Mouse (Mus musculus) hindbrain, embryonic 16.5 days (tissue): Measurements from ENCODE around the gene Arl4c. TPM values are rescaled to one million over a fixed set of nuclear protein-coding genes. Genes with fewer than 3 reads are reported as not detected.

Experiments
- ATAC-seq: fragments of 200-750 bp; cut with Nextera tagmentation; 2 replicates; pipeline ENCODE4 v1.8.0; 2017; ENCODE audit warnings: moderate TSS enrichment, moderate library complexity
- H3K27ac ChIP-seq: fragments of 300-500 bp; sonication (generic); 2 replicates; pipeline ENCODE4 v1.5.1; 2014; ENCODE audit warnings: low read depth, mild to moderate bottlenecking, control low read depth, low read length, moderate library complexity
- H3K27me3 ChIP-seq: fragments of 300-500 bp; sonication (generic); replicated peaks from 2 replicates; pipeline ENCODE4 v1.6.1; 2014; ENCODE audit warnings: low read length; ENCODE audit not compliant: control insufficient read depth, insufficient read depth
- H3K36me3 ChIP-seq: fragments of 300-500 bp; sonication (generic); 2 replicates; pipeline ENCODE4 v1.6.1; 2014; ENCODE audit warnings: mild to moderate bottlenecking, low read length, moderate library complexity, mixed read lengths; ENCODE audit not compliant: control insufficient read depth, insufficient read depth
- H3K4me1 ChIP-seq: fragments of 300-500 bp; sonication (generic); 2 replicates; pipeline ENCODE4 v1.6.1; 2014; ENCODE audit warnings: low read depth, low read length; ENCODE audit not compliant: control insufficient read depth, insufficient read depth
- H3K4me2 ChIP-seq: fragments of 300-500 bp; sonication (generic); 2 replicates; pipeline ENCODE4 v1.6.1; 2014; ENCODE audit warnings: mild to moderate bottlenecking, low read length, control low read depth, moderate library complexity
- H3K4me3 ChIP-seq: fragments of 300-500 bp; sonication (generic); 2 replicates; pipeline ENCODE4 v1.5.1; 2014; ENCODE audit warnings: mild to moderate bottlenecking, low read length, control low read depth, moderate library complexity
- H3K9ac ChIP-seq: fragments of 300-500 bp; sonication (generic); 2 replicates; pipeline ENCODE4 v1.6.1; 2014; ENCODE audit warnings: low read depth, mild to moderate bottlenecking, control low read depth, low read length, moderate library complexity
- H3K9me3 ChIP-seq: fragments of 300-500 bp; sonication (generic); 2 replicates; pipeline ENCODE4 v1.6.1; 2014; ENCODE audit warnings: mild to moderate bottlenecking, low read length, moderate library complexity; ENCODE audit not compliant: control insufficient read depth
- WGBS: fragments of 180-500 bp; shearing (Covaris S2); extraction: QIAGEN DNeasy Blood & Tissue Kit; methylation state at CpG from one replicate; pipeline ENCODE4 v1.1.7; 2014; 5-methylcytosine and 5-hydroxymethylcytosine counted together
- polyA plus RNA-seq: library from polyadenylated mRNA; unstranded; fragments of >200 nt; fragmentation: Nextera tagmentation; extraction: Ambion mirVana; gene quantifications from 2 replicates; pipeline ENCODE4 v1.2.1, GENCODE M21; 2015

Arl4c gene
- polyA plus RNA-seq, 1 experiment from 2014 or later: 37.7 TPM

DNA sequence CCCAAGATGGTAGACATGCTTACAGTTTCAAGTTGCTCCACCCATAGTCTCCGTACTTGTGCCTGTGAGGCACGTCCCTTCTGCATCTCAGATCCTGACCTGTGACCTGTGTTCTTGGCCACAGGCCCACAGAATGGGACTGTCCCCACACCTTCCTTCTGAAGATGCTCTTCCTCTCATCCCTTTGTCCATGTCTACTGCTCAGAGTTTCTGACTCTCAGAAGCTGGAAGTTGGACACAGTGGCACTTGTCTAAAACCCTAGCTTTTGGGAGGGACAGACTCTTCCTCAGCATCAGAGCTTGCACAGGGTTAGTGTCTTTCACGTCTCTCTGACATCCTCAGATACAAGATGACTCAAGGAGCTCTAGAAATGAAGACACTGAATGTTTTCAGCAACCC is 6.2 kb upstream of the Arl4c start:
- 67% methylated on average over 3 of the region's 3 CpGs for WGBS
- Histone ChIP-seq H3K4me1 (peaks cover 11% of the 10 kb centered on the region), H3K9ac (no peak overlapping the region), H3K27ac (no peak overlapping the region), H3K9me3 (no peaks in the 10 kb centered on the region), H3K4me3 (no peak overlapping the region), H3K36me3 (no peaks in the 10 kb centered on the region), H3K4me2 (no peak overlapping the region), H3K27me3 (no peaks in the 10 kb centered on the region)
- ATAC-seq: no peak

DNA sequence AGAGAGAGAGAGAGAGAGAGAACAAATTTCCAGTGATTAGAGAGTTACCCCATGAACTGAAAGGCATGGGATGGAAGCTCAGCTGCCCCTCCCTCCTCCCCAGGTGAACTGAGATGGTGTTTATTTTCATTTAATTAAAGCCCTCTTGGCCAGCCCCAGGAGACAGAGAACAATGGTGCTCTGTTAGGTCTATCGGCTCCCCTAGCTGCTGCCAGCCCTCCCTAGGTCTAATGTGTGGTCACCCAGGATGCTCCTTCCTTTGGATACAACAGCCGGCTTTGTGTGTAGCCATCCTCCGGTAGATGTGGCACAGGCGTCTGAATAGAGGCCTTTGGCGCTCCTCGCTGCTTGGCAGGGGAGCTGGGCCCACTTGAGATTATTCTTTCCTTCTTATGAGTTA is 5.5 kb upstream of the Arl4c start:
- Histone ChIP-seq H3K4me1 (peaks cover 13% of the 10 kb centered on the region), H3K9ac (no peak overlapping the region), H3K27ac (no peak overlapping the region), H3K4me3 (no peak overlapping the region), H3K27me3 (no peaks in the 10 kb centered on the region), H3K4me2 (no peak overlapping the region), H3K36me3 (no peaks in the 10 kb centered on the region), H3K9me3 (no peaks in the 10 kb centered on the region)
- ATAC-seq: no peak
- WGBS: 29% methylated on average over 6 of the region's 6 CpGs

DNA sequence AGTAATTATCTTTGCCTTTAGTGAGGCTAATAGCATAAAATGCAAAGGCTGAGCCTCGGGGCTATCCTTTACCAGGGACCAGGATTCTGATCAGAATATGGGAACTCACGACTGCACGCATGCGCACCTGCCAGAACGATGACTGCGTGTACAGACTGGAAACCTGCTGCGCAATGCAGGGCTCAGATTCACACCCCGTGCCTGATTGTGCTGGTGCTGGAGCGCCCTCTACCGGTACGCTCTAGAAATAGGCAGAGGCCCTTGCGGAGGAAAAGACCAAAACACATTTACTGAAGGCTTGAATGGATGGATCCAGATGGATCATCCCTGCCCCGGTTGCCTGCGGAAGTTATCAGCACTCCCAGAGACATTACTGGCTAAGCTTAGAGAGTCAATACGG is 3.8 kb upstream of the Arl4c start:
- ATAC-seq: peak; percentile 71
- Histone ChIP-seq H3K27me3 (no peaks in the 10 kb centered on the region), H3K4me1 (peaks cover 16% of the 10 kb centered on the region), H3K36me3 (no peaks in the 10 kb centered on the region), H3K9me3 (no peaks in the 10 kb centered on the region), H3K4me3 (no peak overlapping the region), H3K27ac (no peak overlapping the region), H3K4me2 (peak overlapping the region; percentile 9; the same call in 1 of the 2 replicates), H3K9ac (no peak overlapping the region)
- under 1% methylated on average over 15 of the region's 15 CpGs for WGBS

DNA sequence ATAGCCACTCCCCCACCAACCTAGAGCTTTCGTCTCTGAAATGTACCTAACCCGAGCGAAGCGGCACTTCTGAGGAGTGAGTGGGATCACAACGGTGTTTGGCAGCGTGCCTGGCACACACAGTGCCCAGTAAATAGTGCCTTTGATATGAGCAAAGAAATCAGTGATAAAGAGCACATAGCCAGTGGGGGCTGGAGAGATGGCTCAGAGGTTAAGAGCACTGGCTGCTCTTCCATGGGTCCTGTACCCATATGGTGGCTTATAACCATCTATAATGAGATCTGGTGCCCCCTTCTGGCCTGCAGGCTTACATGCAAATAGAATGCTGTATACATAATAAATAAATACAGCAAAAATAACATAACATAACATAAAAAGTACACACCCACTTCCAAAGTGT is 3.0 kb upstream of the Arl4c start:
- H3K9me3 ChIP-seq: no peaks in the 10 kb centered on the region
- no peak overlapping the region for H3K27ac ChIP-seq
- no peak overlapping the region for H3K4me3 ChIP-seq
- no peaks in the 10 kb centered on the region for H3K36me3 ChIP-seq
- no peak overlapping the region for H3K4me2 ChIP-seq
- no peaks in the 10 kb centered on the region for H3K27me3 ChIP-seq
- no peak overlapping the region for H3K9ac ChIP-seq
- no peak for ATAC-seq
- 63% methylated on average over 6 of the region's 6 CpGs for WGBS
- peaks cover 16% of the 10 kb centered on the region for H3K4me1 ChIP-seq

DNA sequence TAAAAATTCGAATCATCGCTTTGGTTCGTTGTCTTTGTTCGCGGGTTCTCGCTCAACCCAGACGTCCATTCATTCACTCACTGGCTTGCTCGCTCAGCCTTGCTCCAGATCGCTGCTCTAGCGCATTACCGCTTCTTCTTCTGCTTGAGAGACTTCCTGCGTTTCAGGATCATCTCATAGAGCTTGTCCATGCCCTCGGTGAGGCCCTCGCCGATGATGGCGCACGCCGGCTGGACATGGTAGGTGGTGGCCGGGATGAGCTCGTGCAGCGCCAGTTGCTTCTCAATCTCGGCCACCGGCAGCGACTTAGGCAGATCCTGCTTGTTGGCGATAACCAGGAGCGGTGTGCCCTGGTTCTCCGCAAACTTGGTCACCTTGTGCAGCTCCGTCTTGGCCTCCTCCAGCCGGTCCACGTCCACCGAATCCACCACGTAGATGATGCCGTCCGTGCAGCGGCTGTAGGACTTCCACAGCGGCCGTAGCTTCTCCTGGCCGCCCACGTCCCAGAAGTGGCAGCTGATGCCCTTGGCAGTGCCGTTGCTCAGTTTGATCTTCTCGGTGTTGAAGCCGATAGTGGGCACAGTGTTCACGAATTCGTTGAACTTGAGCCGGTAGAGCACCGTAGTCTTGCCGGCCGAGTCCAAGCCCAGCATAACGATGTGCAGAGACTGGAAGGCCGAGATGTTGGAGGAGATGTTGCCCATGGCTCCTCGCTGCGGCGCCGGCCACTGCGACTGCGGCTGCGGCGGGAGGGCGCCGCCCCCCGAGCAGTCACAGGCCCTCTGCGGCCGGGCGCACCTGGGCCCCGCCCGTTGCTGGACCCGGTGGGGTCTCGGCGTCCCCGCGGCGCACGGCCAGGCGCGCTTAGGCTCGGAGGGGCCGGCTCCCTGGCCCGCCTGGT is 810 bp downstream of the Arl4c start:
- WGBS: under 1% methylated on average over 78 of the region's 78 CpGs
- H3K9me3 ChIP-seq: no peaks in the 10 kb centered on the region
- H3K9ac ChIP-seq: peak overlapping the region; percentile 98
- H3K27me3 ChIP-seq: no peaks in the 10 kb centered on the region
- H3K36me3 ChIP-seq: peaks cover 2% of the 10 kb centered on the region; the same call in 1 of the 2 replicates
- peak overlapping the region; percentile 94 for H3K4me3 ChIP-seq
- peak; percentile 53; the same call in 1 of the 2 replicates for ATAC-seq
- H3K27ac ChIP-seq: peak overlapping the region; percentile 97
- peaks cover 22% of the 10 kb centered on the region for H3K4me1 ChIP-seq
- H3K4me2 ChIP-seq: peak overlapping the region; percentile 89

DNA sequence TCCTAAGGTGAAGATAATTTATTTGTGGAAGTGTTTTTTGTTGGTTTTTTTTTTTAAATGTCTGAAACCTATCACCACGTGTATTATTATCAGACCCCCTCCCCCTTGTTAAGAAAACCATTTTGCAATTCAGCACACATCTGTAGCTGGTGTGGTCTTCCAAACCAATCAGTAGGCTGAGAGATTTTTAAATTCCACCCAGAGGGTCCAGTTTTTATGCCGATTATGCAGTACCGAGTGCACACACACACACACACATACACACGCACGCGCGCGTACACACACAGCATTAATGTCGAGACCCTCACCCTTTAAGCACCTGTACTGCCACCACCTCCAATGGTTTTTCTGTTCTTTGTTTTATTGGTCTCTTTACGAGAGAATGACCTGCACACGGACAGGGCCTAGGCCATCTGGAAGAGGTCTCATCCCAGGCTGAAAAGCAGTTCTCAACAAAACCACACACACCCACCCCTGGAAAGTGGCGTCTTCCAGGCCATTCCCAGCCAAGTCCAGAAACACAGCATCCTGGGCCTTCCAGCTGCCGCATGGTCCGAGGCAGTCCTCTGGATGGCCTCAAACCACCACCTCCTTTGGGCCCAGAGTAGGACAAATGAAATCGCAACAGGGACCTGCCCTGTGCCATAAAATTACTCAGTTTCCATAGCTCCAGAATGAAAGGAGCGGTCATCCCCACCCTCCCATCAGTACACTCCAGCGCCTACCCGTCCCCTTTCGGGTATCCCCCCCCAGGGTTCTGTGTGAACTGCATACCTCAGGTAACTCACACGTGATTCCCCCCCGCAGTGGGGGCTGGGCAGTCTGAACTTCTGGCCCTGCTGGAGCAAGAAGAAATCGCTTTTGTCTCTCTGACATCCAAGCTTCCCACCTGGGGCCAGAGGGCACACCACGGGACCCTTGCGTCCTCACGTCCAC is 1.9 kb downstream of the Arl4c start:
- peak overlapping the region; percentile 97 for H3K27ac ChIP-seq
- no peaks in the 10 kb centered on the region for H3K9me3 ChIP-seq
- ATAC-seq: peak; percentile 25
- H3K36me3 ChIP-seq: peaks cover 2% of the 10 kb centered on the region; the same call in 1 of the 2 replicates
- peak overlapping the region; percentile 89 for H3K4me2 ChIP-seq
- H3K9ac ChIP-seq: peak overlapping the region; percentile 98
- peak overlapping the region; percentile 94 for H3K4me3 ChIP-seq
- WGBS: 5% methylated on average over 25 of the region's 25 CpGs
- H3K27me3 ChIP-seq: no peaks in the 10 kb centered on the region
- H3K4me1 ChIP-seq: peaks cover 19% of the 10 kb centered on the region

DNA sequence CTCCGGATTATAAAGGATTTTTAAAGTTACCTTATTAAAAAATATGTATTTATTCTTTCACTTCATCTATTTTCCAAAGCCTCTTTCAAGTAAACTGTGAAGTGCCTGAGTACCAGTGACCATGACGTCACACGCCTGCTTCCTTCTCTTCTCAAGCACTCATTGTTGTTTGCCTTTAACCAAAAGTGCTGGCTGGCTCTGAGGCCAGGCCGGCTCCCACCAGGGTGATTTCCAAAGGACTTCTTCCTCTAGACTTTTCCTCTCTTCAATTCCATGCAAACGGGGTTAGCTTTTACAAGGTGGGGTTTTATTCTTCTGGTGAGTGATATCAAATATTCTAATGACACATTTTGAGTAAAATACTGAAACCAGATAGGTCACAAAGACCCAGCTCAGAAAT is 2.6 kb downstream of the Arl4c start:
- peak overlapping the region; percentile 98 for H3K9ac ChIP-seq
- H3K4me3 ChIP-seq: peak overlapping the region; percentile 94
- no peaks in the 10 kb centered on the region for H3K9me3 ChIP-seq
- H3K4me1 ChIP-seq: peaks cover 19% of the 10 kb centered on the region
- H3K27me3 ChIP-seq: no peaks in the 10 kb centered on the region
- peaks cover 2% of the 10 kb centered on the region; the same call in 1 of the 2 replicates for H3K36me3 ChIP-seq
- no peak for ATAC-seq
- 2% methylated on average over 5 of the region's 5 CpGs for WGBS
- peak overlapping the region; percentile 89 for H3K4me2 ChIP-seq
- H3K27ac ChIP-seq: peak overlapping the region; percentile 97

DNA sequence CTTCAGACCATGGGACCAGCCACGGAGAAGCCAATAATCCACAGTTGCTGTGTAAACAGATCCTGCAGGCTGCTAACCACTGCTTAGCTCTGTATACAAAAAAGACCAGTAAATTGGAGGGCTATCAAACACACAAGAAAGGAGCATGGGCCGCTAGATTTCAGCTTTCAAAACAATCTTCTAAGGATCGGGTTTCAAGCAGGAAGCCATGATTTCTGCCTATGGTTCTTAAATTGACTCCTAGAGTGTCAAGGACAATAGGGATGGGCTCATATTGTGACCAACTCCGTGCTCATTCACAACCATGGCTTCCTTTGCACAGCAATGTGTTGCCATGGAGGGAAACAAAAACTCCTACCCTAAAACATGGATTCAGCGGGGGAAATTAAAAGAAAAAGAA is 3.1 kb downstream of the Arl4c start:
- H3K9ac ChIP-seq: peak overlapping the region; percentile 58
- no peak for ATAC-seq
- no peaks in the 10 kb centered on the region for H3K27me3 ChIP-seq
- 4% methylated on average over 5 of the region's 5 CpGs for WGBS
- no peaks in the 10 kb centered on the region for H3K9me3 ChIP-seq
- peak overlapping the region; percentile 42; the same call in 1 of the 2 replicates for H3K27ac ChIP-seq
- H3K4me2 ChIP-seq: peak overlapping the region; percentile 89
- H3K36me3 ChIP-seq: peaks cover 2% of the 10 kb centered on the region; the same call in 1 of the 2 replicates
- H3K4me3 ChIP-seq: peak overlapping the region; percentile 94
- peaks cover 19% of the 10 kb centered on the region for H3K4me1 ChIP-seq
